Mouse (Mus musculus) forebrain, embryonic 14.5 days (tissue): ENCODE results near the gene Foxs1. TPM values are rescaled to one million over a fixed set of nuclear protein-coding genes. Genes with fewer than 3 reads are reported as not detected.
A peak's percentile ranks its signal among the peaks of the same experiment; 100 is the strongest.

Experiments used
- ATAC-seq: fragments of 200-750 bp; cut with Nextera tagmentation; 2 replicates; pipeline ENCODE4 v1.8.0; 2017; ENCODE audit warnings: mild to moderate bottlenecking, moderate library complexity
- DNase-seq: peaks from one replicate; pipeline ENCODE4 v3.0.0-alpha.2; 2015; ENCODE audit warnings: low spot score
- H3K27ac ChIP-seq: fragments of 300-500 bp; sonication (generic); 2 replicates; pipeline ENCODE4 v1.5.1; 2014; ENCODE audit warnings: low read depth, mild to moderate bottlenecking, control low read depth, low read length, moderate library complexity
- H3K27me3 ChIP-seq: fragments of 300-500 bp; sonication (generic); replicated peaks from 2 replicates; pipeline ENCODE4 v1.6.1; 2014; ENCODE audit warnings: low read length, control low read depth, mixed read lengths; ENCODE audit not compliant: control insufficient read depth, insufficient read depth
- H3K36me3 ChIP-seq: fragments of 300-500 bp; sonication (generic); 2 replicates; pipeline ENCODE4 v1.6.1; 2014; ENCODE audit warnings: low read length, control low read depth; ENCODE audit not compliant: control insufficient read depth, insufficient read depth
- H3K4me1 ChIP-seq: fragments of 300-500 bp; sonication (generic); 2 replicates; pipeline ENCODE4 v1.6.1; 2014; ENCODE audit warnings: antibody characterized with exemption, low read length, control low read depth; ENCODE audit not compliant: control insufficient read depth, insufficient read depth
- H3K4me2 ChIP-seq: fragments of 300-500 bp; sonication (generic); 2 replicates; pipeline ENCODE4 v1.6.1; 2014; ENCODE audit warnings: mild to moderate bottlenecking, control low read depth, low read length
- H3K4me3 ChIP-seq: fragments of 300-500 bp; sonication (generic); 2 replicates; pipeline ENCODE4 v1.5.1; 2014; ENCODE audit warnings: low read depth, low read length, control low read depth
- H3K9ac ChIP-seq: fragments of 300-500 bp; sonication (generic); 2 replicates; pipeline ENCODE4 v1.6.1; 2014; ENCODE audit warnings: mild to moderate bottlenecking, low read length, control low read depth, moderate library complexity
- H3K9me3 ChIP-seq: fragments of 300-500 bp; sonication (generic); replicated peaks from 2 replicates; pipeline ENCODE4 v1.6.1; 2016; ENCODE audit warnings: low read length, control low read depth, mixed read lengths; ENCODE audit not compliant: control insufficient read depth
- WGBS: fragments of 180-500 bp; shearing (Covaris S2); extraction: QIAGEN DNeasy Blood & Tissue Kit; methylation state at CpG from one replicate; pipeline ENCODE4 v1.1.7; 2014; 5-methylcytosine and 5-hydroxymethylcytosine counted together
- polyA plus RNA-seq: library from polyadenylated mRNA; unstranded; fragments of >200 nt; fragmentation: Nextera tagmentation; extraction: Ambion mirVana; gene quantifications from 2 replicates; pipeline ENCODE4 v1.2.1, GENCODE M21; 2014

Gene Foxs1
- polyA plus RNA-seq, 1 experiment from 2014 or later = 4.0 TPM

DNA sequence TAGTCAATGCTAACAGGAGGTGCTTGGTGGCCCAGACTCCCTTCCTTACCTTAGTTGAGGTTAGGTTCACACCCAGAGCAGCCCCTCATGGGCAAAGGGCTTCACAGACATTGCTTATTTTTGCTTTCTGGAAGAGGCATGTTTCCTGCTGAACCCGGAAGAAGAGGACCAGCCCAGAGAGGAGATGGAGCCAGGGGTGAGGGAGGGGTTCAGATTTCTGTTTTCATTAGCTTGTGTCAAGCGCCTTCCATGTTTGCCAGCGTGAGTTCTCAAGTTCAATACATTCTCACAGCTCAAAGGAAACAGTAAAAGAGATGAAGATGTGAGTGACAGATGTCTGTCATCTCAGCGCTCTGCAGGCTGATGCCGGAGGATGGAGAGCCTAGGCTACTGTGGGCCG is 23.2 kb downstream of the Foxs1 start:
- Histone ChIP-seq H3K27me3 (peaks cover 22% of the 10 kb centered on the region), H3K27ac (no peak overlapping the region), H3K4me2 (no peak overlapping the region), H3K4me3 (no peak overlapping the region), H3K36me3 (no peaks in the 10 kb centered on the region), H3K9me3 (no peaks in the 10 kb centered on the region), H3K9ac (no peak overlapping the region), H3K4me1 (peaks cover 7% of the 10 kb centered on the region; the same call in 1 of the 2 replicates)
- 82% methylated on average over 6 of the region's 6 CpGs for WGBS
- ATAC-seq (no peak), DNase-seq (no peak)

DNA sequence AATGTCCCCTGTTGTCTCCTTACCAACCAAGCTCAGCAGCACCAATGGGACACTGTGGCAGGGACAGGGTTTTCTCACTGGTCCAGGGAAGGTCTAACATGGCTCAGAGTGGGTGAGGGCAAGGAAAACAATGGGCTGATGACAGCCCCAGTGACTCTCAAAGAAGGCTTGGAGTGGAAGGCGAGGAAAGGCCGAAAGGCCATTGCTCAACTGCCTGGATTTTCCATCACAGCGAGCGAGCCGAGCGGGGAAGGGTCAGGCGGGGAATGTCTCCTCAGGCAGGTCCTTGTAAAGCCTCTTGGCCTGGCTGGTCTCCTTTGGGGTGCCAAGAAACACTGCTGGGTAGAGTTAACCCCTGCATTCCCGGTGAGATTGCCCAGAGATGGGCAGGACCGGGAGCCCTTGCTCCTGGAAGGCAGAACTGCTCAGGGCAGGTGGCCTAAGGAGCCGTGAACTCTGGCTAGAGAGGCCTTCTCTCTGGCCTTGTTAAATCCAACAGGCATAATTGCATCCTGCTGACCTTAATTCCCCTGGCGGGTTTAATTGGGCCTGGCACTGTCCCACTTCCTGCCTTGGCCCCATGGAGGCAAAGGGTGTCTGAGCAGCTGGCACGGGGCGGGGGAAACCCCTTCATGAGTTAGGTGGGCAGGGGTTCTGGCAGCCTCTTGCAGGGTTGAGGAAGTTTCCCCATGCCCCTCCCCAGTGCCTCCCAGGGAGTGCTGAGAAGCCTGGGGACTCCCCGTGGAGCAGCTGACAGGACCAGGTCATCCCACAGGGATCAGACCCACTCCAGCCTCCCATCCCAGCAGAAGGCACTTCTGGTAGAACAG is 25.7 kb downstream of the Foxs1 start:
- no peaks in the 10 kb centered on the region for H3K9me3 ChIP-seq
- 0 out of 2 replicates have a peak overlapping the region, but pooled peaks have one; percentile 9 for H3K9ac ChIP-seq
- peaks cover 7% of the 10 kb centered on the region; the same call in 1 of the 2 replicates for H3K4me1 ChIP-seq
- peaks cover 7% of the 10 kb centered on the region for H3K27me3 ChIP-seq
- no peak overlapping the region for H3K4me2 ChIP-seq
- 49% methylated on average over 14 of the region's 14 CpGs for WGBS
- H3K27ac ChIP-seq = no peak overlapping the region
- no peaks in the 10 kb centered on the region for H3K36me3 ChIP-seq
- no peak for DNase-seq
- ATAC-seq = no peak
- no peak overlapping the region for H3K4me3 ChIP-seq

DNA sequence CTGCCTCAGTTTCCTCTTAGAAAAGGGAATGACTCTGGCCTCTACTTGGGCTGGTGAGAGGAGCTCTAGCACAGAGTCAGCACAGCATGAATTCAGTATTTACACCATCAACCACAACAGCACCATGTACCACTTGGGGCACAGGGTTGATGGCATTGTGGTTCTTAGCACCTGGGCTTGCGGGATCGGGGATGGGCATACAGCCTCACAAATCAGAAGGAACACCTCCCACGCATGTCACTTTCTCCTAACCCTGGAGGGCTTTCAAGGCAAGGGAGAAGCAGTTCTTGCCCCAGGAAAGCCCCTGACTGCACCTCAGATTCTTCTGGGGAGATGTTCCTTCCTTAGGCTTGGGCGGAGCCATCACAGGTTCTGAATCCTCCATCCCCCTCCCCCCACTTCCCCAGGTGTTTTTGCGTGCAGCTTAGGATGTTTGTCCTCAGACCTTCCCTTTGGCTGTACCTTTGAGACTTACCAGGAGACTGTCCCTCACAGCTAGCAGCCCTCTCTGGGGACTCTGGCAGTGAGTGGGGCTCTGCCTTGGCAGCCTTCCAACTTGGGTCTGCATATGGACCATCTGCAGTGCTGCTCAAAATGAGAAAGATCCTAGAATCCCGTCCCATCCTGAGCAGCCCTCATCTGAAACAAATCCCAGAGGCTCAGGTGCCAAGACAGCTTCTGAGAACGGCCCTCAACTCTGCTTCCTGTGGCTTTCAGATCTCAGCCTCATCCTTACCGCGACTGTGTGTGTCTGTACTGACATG is 26.6 kb downstream of the Foxs1 start:
- Histone ChIP-seq H3K4me2 (no peak overlapping the region), H3K9ac (0 out of 2 replicates have a peak overlapping the region, but pooled peaks have one; percentile 9), H3K9me3 (no peaks in the 10 kb centered on the region), H3K4me1 (peaks cover 7% of the 10 kb centered on the region; the same call in 1 of the 2 replicates), H3K36me3 (no peaks in the 10 kb centered on the region), H3K27me3 (no peaks in the 10 kb centered on the region), H3K4me3 (no peak overlapping the region), H3K27ac (no peak overlapping the region)
- 70% methylated on average over 9 of the region's 9 CpGs for WGBS
- ATAC-seq = no peak
- DNase-seq = peak; percentile 43

DNA sequence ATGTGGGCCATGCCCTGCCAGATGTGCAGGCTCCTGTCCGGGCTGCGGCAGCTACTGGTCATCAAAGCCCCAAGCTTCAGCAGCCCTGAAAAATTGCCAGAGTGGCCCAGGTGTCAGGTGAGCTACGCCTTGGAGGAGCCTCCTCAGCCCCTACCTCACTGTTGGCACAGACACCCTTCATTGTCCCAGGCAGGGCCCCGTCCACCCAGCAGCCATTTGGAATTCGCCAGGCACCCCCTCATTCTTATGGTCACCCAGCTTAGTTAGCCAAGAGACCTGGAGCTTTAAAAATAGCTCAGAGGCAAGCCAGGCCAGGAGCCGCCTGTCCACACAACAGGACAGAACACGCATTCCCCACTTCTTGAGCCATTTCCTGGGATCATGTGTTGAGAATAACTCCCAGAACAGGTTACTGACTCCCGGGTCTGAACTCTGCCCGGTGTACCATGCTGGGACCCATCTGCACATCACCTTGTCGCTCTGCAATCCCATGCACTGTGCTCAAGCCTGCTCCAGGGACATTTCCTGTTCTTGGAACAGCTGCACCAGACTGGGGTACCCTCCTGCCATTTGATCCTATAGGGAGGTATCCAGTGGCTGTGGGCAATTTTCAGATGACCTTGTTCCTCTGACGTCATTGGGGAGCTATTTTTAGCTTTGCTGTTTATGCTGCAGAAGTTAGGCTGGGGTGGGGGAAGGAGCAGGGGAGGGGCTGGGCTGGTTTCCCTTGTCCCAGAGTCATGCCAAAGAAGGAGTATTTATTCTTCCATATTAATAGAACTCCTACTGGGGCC is 27.8 kb downstream of the Foxs1 start:
- H3K4me1 ChIP-seq = peaks cover 7% of the 10 kb centered on the region; the same call in 1 of the 2 replicates
- H3K4me3 ChIP-seq = no peak overlapping the region
- DNase-seq (no peak), ATAC-seq (no peak)
- H3K4me2 ChIP-seq = no peak overlapping the region
- no peaks in the 10 kb centered on the region for H3K27me3 ChIP-seq
- H3K27ac ChIP-seq = no peak overlapping the region
- H3K36me3 ChIP-seq = no peaks in the 10 kb centered on the region
- H3K9ac ChIP-seq = no peak overlapping the region
- H3K9me3 ChIP-seq = no peaks in the 10 kb centered on the region
- WGBS = 74% methylated on average over 11 of the region's 11 CpGs

DNA sequence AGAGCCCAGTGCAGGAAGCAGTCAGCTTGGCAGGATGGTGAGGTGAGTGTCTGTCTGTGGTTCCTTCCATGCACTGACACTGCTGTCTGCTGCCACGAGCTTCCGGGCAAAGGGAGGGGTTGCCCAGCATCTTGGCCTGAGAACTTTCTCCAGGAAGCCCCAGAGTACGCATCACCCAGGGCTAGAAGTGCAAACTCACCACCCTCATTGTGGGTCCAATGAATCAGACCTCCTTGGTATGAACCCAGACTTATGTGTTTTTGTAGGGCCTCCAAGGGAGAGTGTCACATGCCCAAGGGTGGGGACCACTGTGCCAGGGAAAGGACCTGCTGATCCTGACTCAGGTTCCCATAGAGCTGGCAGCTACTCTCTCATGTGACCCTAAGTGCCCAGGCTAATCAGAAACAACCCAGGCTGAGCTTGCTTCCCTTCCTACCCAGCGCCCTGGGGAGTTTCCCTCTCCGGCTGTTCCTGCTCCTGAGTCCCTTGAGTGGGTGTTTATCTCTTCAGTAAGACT is 28.8 kb downstream of the Foxs1 start:
- DNase-seq (no peak), ATAC-seq (no peak)
- Histone ChIP-seq H3K4me1 (peaks cover 7% of the 10 kb centered on the region; the same call in 1 of the 2 replicates), H3K4me3 (no peak overlapping the region), H3K36me3 (no peaks in the 10 kb centered on the region), H3K9ac (no peak overlapping the region), H3K27me3 (no peaks in the 10 kb centered on the region), H3K4me2 (no peak overlapping the region), H3K9me3 (no peaks in the 10 kb centered on the region), H3K27ac (no peak overlapping the region)
- 79% methylated on average over 5 of the region's 5 CpGs for WGBS

DNA sequence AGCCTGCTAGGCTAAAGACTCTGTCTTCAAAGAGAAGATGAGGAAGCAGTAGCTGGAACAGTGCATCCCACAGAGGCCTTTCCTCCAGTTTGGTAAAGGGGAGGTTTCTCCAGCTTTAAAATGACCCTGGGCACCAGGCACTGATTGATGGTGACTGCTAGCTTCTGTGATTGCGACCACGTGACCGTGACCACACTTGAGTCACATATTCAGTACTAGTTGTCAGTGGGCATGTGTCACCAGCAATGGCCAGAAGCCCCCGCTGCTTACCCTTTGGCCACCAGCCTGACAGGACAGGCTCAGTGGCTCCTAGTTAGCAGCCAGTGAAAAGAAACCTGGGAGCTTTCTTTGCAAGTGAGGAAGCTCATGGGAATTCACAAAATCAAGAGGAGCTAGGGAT is 29.4 kb downstream of the Foxs1 start:
- ATAC-seq = no peak
- H3K9ac ChIP-seq = no peak overlapping the region
- no peaks in the 10 kb centered on the region for H3K36me3 ChIP-seq
- DNase-seq = no peak
- H3K4me1 ChIP-seq = peaks cover 7% of the 10 kb centered on the region; the same call in 1 of the 2 replicates
- no peak overlapping the region for H3K4me3 ChIP-seq
- H3K9me3 ChIP-seq = no peaks in the 10 kb centered on the region
- no peak overlapping the region for H3K27ac ChIP-seq
- no peaks in the 10 kb centered on the region for H3K27me3 ChIP-seq
- no peak overlapping the region for H3K4me2 ChIP-seq
- 87% methylated on average over 4 of the region's 4 CpGs for WGBS

DNA sequence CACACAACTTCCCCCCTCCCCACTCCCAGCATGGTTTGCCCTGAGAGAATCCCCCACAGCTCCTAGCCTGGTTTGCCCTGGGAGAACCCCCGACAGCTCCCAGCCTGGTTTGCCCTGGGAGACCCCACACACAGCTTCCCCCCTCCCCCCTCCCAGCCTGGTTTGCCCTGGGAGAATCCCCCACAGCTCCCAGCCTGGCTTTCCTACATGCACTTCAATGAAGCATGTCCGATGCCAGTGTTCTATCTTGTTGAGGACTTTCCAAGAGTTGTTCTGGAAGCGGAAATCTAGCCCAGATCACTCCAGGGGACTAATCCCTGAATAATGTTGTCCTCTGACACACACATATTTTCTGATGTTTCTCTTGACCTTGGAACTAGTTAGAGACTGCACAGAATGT is 30.4 kb downstream of the Foxs1 start:
- WGBS = 18% methylated on average over 3 of the region's 3 CpGs
- no peak overlapping the region for H3K4me3 ChIP-seq
- no peaks in the 10 kb centered on the region for H3K9me3 ChIP-seq
- no peak overlapping the region for H3K4me2 ChIP-seq
- no peaks in the 10 kb centered on the region for H3K36me3 ChIP-seq
- H3K27me3 ChIP-seq = no peaks in the 10 kb centered on the region
- H3K4me1 ChIP-seq = peaks cover 7% of the 10 kb centered on the region; the same call in 1 of the 2 replicates
- H3K9ac ChIP-seq = no peak overlapping the region
- no peak overlapping the region for H3K27ac ChIP-seq
- no peak for ATAC-seq
- DNase-seq = no peak

DNA sequence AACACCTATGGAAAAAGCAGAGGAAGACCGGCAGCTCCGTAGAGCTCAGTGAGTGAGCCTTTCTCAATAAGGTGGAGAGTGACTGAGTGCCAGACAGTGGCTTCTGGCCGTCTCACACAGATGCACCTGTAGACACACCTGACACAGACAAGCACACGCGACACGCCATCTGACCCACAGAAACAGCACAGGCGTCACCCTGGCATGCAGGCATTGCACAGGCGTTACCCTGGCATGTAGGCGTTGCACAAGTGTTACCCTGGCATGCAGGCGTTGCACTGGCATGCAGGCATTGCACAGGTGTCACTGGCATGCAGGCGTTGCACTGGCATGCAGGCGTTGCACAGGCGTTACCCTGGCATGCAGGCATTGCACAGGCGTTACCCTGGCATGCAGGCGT is 31.7 kb downstream of the Foxs1 start:
- Histone ChIP-seq H3K9ac (no peak overlapping the region), H3K4me1 (no peaks in the 10 kb centered on the region), H3K9me3 (no peaks in the 10 kb centered on the region), H3K4me3 (no peak overlapping the region), H3K36me3 (peaks cover 3% of the 10 kb centered on the region; the same call in 1 of the 2 replicates), H3K4me2 (no peak overlapping the region), H3K27me3 (no peaks in the 10 kb centered on the region), H3K27ac (no peak overlapping the region)
- ATAC-seq (no peak), DNase-seq (no peak)
- 93% methylated on average over 15 of the region's 15 CpGs for WGBS
